Mouse (Mus musculus): ENCODE results near the gene Adarb1.
A peak's percentile ranks its signal among the peaks of the same experiment; 100 is the strongest.

Adarb1 gene

DNA sequence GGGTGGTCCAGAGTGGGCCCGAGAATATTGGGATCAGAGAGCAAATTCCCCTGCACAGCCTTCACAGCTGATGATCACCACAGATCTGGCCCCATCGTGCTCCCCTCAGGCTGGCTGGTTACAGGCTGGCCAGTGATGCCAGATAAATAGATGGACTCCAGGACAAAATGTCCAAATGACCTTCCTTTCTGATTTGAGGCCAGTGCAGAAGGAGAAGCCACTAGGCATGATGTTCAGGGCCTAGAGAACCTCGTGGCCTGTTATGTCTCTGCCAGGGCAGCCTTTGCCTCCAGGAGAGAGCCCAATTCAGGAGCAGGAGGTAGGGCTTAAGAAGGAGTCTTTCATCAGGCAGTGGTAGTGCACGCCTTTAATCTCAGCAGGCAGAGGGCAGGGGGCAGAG, 17.3 kb upstream of the Adarb1 start:
- DNase-seq (ENCODE audit: low read depth, low spot score), result no peak

DNA sequence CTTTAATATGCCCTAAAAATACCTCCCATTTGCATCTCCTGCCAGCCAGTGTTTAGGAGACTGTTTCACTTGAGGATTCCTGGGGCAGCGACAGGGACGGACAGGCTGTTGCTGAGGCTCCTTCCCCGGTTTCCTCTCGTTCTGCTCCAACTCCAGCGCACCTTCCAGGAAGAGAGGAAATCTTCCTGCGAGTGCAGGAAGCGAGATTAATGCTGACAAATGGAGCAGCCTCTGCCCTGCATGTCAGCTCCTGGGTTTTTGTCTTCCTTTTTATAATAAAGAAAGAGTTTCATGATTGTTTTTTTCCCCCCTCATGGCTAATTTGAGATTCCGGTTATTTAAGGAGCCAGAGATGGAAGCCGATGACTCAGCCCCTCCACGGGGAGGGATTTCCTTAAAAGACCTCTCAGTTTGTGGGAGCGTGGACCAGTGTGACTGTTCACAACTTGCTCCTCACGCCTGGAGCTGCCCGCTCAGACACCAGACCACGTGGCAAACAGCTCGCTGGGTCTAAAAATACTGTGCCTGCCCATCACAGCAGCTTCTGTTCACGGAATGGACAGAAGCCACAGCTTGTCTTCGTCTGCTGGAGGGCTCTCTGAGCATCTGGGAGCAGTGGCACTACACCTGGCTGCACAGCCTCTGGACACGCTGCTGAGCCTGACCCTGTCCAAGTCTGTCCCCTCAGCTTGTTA, 16.5 kb upstream of the Adarb1 start:
- no peak for DNase-seq (ENCODE audit: low read depth, low spot score)

DNA sequence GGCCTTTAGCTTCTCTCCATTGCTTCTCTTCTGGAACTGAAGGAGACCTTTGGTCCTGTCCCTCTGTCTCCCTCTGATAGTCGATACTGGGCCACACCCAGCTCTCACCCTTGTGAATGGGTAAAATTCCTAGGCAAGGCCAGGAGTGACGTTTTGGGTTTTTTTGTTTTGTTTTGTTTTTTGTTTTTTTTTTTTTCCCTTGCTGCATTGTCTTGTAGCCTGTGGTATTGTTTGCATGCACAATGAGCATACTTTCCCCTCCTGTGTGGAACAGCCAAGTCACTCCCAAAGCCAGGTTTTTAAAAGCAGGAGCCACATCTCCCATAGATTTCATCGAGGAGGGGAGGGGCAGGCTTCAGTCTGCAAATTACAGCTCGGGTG, 16.0 kb upstream of the Adarb1 start:
- peak; percentile 62 for DNase-seq (ENCODE audit: low read depth, low spot score)

DNA sequence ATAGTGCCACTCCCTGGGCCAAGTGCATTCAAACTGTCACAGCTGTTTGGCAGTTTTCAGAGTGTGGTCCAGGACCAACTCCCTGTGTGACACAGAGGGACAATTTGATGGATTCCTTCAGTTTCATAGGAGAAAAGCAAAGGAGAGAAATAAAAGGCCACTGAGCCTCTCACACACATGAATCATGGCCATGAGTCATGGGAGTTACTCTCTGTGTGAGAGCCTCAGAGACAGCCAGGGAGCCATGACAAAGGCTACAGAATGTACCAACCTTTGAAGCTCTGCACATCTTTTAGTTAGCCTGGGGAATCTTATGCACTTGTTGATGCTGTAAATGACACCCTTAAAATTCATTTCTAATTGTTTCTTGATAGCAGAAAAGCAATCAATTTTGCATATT, 12.7 kb upstream of the Adarb1 start:
- DNase-seq (ENCODE audit: low read depth, low spot score), result no peak

DNA sequence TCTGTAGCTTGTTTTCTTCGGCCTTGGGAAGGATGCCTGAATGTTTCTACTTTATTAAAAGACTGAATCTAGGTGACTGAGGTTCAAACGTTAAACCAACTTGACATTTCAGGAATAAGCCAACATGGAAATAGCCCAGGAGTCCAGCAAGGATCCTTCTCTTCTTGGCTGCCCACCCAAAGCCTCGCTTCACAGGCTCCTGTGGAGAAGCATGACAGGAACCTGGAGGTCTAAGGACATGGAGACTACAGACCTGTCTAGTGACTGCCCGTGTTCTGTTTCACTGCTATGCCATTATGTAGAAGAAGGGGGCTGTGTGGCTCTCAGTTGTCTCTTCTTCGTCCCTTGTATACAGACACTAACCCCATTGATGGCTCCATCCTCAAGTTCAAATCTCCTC, 11.9 kb upstream of the Adarb1 start:
- DNase-seq (ENCODE audit: low read depth, low spot score), result no peak

DNA sequence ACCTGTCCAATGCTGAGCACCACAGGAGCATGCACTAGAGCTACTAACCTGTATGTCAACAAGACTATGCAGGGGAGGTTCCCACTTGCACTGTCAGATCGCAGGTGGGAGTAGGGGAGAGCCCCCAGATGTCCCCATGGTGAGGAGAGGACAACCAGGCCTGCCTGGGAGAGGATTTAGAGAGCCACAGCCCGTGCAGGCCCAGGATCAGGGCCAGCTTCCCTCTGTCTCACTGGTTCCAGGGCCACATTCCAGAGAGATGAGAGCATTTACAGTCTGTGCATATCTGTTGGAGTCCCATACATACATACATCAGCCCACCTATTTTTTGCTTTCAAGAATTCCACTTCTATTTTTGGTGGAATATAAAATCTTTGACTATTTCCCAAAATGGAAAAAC, 9.5 kb upstream of the Adarb1 start:
- no peak for DNase-seq (ENCODE audit: low read depth, low spot score)

DNA sequence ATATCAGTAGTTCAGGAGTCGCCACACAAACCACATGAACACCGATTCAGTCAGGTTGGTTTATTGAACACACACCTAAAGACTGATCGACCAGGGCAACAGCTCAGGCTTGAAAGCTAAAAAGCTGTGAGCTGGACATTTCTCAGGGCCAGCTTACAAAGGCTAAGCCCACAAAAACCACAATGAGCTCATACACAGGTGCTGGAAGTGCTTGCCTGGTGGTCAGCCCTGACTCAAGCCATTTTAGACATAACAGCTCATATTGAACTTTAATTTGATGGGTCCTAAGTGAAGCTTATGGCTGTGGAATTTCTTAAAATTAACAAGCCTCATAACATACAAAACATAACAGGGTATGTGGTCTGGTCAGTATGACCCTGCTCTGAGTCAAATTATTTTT, 2.1 kb upstream of the Adarb1 start:
- no peak for DNase-seq (ENCODE audit: low read depth, low spot score)

DNA sequence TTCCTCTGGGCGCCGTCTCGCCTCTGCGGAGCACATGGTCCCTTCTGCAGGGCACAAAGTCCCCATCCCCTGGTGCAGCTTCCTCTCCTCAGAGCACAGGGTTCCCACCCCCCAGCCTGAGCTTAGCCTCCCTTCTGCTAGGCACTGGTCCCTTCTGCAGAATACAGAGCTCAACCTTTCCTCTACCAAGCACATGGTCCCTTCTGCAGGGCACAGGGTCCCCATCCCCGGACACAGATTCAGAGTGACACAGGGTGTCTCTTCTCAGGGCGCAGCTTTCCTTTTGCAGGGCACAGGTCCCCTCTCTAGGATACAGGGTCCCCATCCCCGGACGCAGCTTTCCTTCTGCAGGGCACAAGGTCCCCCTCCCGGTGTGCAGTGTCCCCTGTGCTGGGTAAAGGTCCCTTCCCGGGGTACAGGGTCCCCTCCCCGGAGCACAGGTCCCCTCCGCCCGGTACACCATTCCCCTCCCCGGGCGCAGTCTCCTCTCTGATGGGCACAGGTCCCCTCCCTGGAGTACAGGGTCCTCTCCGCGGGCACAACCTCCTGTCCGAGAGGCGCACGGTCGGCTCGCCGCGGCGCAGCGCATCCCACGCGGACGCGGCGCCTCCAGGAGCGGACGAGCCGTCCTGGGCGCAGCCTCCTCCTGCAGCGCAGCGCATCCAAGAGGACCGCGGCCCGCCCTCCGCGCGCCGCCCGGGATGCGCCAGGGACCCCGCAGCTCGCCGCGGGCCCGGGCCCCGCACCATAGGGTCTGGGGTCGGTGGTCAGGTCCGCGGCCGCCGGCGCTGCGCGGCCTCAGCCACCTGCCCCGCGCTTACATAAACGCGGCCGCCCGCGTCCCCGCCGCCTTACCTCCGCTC, 599 bp downstream of the Adarb1 start:
- peak; percentile 42 for DNase-seq (ENCODE audit: low read depth, low spot score)

DNA sequence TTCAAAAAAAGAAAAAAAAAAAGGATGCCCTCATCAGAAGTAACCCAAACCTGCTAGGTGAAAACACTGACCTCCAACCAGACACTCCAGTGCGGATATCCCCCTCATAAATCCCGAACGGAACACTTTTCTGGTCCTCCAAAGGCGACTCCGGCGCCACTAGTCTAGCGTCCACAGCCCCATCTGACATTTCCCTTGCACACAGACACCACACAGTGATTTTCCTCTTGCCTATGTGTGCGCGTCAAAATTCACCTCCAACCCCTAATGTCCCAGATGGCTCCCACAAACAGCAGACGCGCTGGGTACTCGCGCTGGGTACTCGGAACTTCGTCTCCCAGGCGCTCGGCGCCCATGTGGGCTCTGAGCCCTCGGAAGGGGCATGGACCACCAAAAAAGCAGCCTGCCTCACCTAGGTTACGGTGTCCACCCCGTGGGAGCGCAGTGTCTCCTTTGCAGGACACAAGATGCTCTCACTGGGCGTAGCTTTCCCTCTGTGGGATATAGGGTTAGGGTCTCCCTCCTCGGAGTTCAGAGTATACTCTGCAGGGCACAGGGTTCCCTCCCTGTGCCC, 1.3 kb downstream of the Adarb1 start:
- DNase-seq (ENCODE audit: low read depth, low spot score), result peak; percentile 13

DNA sequence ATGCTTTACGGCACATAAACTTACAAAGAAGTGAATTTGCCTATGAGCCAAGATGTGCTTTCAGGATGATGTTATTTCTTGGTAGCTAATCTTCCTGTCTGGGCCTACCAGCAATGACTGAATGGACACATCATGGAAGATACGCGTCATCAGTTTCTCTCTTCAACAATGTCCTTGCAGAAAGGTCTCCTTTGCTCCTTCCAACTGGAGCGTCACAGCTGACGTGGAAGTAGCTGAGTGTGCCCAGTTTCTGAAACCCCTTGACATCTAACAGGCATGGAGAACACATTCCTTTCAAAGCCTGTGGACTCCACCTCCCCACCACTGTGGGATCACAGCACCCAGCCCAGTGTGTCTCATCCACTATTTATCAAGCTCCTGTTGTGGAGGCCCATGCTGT, 2.2 kb downstream of the Adarb1 start:
- no peak for DNase-seq (ENCODE audit: low read depth, low spot score)

DNA sequence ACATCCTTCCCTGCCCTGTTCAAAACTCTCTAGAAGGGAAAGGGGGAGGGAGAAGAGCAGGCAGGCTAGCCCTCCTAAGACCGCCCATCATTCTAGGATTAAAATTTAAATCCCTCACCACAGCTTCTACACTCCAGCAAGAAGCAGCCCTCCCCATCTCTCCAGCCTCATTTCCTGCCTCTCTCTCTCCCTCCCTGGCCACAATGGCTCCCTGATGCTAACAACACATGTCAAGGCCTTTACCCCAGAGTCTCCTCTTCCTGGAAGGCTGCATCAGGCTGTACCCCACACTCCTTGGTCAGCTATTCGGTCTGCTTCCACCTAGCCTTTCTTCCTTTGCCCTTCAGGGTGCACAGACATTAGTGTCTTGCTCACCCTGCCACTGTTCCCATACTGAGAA, 4.3 kb downstream of the Adarb1 start:
- no peak for DNase-seq (ENCODE audit: low read depth, low spot score)

DNA sequence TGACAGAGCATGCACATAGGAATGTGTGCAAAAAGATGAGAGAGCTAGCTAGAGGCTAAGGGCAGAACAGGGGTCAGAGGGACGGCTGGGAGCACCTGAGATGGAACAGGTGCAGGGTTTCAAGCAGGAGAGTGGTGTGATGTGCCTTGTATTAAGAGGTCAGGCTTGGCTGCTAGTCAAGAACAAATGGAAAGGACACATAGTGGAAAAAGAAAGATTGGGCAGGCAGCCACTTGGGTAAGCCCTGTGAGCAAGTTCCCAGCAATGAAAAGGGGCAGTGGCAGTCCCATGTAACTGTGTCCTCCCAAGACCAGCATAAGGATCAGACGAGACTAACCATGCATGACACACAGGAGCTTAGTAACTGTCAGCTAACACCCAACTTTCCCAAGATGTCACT, 8.9 kb downstream of the Adarb1 start:
- DNase-seq (ENCODE audit: low read depth, low spot score), result no peak

DNA sequence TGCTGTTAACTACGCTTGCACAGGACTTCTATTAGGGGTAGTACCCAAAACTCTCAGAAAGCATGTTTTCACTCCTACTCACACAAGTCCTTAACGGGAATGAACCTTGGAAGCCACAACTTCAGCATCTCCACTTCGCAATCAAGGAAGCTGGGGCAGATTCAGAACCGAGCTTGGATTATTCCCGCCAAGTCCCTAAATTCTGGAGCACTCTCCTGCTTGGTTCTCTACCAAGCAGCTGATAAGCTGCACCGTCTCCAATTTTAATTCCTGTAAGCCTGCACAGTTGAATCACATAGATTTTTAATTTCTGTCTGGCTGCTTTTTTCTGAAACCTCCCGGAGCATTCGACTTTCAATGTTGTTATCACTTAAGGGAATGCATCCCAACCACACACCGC, 9.8 kb downstream of the Adarb1 start:
- no peak for DNase-seq (ENCODE audit: low read depth, low spot score)

DNA sequence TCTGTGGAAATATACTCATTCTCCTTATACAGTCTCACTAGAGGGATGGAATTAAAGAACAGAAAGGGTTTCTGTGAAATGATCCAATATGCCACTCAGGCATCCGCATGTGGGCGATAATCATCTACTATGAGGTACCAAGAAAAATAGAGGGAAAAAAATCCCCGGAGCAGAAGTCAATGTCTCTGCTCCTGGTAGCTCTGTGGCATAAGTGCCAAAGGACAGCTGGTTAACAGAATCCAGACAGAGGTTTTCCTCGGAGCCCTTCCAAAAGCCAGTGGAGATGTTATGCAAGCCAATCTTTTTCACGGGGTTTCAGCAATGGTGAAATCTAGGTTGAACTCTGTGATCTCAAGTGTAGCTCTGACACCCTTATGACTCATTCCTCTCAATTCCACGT, 11.6 kb downstream of the Adarb1 start:
- no peak for DNase-seq (ENCODE audit: low read depth, low spot score)

DNA sequence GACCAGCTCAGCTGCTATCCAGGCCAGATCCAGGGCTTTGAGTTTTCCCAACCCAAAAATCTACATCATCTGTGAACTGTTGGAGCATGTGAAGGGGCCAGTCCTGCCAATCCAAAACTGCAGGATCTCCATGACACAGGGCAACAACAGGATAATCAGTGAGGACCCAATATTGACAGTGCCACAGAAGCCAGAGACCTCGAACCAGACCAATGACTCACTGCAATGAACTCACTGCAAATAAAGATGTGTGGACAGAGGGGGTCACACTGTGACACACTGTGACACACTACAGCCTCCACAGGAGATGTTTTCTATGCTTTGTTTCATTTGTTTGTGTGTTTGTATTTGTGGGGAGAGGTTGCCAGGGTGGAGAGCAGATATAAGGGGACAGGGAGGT, 15.6 kb downstream of the Adarb1 start:
- DNase-seq (ENCODE audit: low read depth, low spot score), result no peak

DNA sequence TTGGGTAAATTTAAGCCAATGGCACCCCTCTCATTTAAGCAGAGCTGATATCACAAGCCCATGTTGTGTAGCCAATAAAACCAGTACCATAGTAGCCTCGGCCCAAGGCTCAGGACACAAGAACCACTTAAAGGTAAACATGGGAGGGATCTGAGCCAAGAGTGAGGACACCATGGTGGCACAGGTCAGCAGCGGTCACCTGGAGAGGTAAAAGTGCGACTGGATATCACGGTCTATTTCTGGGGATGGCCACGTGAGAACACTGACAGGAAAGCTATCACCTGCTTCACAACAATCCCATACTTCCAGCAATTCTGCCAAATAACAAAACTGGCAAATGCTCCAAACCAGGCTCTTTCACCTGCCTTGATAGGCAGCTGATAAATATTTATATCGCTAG, 17.0 kb downstream of the Adarb1 start:
- no peak for DNase-seq (ENCODE audit: low read depth, low spot score)

DNA sequence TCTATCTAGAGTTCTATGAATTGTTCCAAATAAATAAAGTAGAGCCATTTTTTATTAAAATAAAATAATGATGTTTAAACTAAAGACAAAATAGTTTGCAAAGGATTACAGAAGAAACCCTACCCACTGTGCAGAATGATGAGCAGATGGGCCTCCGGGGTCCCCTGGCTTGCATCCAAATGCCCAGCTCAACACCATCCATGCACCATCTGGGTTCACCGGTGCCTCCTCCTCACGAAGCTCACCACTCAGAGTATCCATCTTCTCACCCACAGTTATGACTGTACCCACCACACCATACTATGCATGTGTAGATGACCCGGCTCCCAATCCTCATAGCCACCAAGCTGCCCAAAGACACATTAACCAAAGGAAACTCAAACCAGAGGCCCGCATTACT, 18.1 kb downstream of the Adarb1 start:
- DNase-seq (ENCODE audit: low read depth, low spot score), result no peak

DNA sequence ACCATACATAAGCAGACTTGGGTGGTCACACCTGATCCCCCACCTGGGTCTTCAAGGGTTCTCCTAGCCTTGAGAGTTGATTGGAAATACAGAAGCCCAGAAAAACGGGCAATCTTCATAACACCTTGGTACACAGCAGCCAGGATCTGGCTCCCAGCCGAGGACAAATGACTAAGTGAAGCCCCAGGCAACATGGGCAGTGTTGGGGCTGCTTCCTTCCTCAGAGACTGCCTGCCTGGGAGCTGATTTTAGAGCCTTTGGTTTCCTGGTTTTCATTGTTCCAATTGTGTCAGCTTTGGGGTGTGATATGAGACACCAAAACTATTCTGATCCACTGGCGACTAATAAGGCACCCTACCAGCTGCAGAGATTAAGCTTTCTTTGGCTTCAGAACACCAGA, 20.0 kb downstream of the Adarb1 start:
- no peak for DNase-seq (ENCODE audit: low read depth, low spot score)

DNA sequence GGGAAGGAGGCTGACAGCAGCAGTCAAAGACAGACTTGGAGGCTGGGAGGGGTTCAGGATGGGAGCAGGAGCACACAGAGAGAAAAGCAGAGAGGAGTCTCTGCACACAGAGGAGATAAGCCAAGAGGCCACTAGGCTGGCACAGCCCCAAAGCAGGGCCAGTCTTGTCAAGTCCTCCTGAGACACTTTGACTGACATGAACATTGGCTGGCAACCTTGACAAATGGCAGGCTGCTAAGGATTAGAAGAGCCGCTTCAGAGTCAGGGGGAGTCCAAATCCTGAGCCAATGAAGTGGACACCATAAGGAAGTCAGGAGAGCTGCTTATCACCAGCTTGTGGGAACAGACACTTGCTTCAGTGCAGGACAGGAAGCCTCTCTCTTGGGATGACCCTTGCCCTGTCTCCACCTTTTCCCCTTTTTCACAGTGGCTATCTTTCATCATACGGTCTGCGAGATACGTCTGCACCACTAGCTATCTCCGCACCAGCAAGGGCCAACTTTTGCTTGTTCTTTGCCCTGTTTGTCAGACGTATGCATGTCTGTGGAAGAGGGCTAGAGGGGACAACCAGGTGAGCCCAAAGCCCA, 20.9 kb downstream of the Adarb1 start:
- DNase-seq (ENCODE audit: low read depth, low spot score), result no peak

DNA sequence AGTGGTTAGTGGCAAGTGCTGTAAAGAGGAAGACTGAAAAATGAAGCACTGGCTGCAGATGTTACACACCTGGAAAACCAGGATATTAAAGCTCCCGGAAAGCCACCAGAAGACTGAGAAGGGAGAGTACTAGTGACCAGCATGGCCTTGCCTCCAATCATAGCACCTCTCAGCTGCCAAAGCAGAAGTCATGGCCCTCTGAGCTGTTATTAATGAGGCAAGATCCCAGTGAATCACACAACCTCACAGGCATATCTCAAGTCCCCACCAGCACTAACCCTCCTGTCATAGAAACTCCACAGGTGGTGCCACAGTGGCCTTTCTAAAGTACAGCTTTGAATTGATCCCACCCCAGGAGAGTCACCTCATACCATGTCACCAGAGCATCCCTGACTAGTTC, 22.1 kb downstream of the Adarb1 start:
- DNase-seq (ENCODE audit: low read depth, low spot score), result no peak

DNA sequence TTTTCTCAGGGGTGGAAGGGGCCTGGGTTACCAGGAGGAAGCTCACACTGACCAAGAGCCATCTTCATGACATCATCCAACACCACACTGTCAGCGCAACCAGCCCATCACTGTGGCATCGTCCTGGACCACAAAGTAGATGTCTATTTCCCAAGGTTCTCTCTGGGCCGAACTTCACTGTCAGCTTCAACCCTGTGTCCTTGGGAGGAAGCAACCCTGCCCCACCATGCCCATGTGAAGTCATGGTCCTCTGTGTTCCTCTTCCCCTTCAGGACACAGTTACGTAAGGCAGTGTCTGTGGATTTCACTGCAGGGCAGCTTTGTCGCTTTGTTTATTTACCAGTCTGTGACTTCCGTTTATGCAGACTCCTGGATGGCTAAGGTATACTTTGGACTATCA, 27.0 kb downstream of the Adarb1 start:
- no peak for DNase-seq (ENCODE audit: low read depth, low spot score)

DNA sequence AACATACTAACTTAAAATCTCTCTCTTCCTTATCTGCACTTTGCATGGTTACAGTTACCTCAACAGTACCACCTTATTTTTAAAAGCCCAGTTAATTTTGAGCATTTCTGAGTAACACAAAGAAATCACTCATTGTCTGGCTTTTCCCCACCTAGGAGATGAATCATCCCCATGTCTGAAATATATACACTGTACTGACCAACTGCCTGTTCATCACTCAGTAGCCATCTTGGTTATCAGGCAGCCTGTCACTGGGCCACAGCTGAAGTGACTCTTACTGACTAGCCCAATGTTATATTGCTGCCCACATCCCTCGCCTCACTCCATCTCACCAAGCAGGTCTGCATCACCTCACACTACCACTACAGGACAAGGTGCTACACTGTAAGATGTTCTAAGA, 30.5 kb downstream of the Adarb1 start:
- DNase-seq (ENCODE audit: low read depth, low spot score), result no peak

DNA sequence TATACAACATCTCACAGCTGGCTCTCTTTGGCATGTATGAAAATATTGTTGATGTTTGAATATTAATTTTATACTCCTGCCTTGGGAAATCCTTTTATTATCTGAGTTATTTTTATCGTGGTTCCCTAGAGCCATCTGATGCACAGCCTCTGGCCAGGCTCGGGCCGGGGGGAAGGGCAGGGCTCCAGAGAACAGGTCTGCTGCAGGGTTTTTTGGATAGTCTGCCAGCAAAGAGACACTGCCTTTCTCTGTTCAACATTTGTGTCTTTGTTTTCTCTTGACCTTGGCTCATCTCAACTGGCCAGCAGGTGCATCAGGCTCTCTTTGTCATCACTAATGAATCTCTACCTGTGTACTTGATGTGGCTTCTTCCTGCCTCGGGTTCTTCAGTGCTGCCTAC, 32.3 kb downstream of the Adarb1 start:
- DNase-seq (ENCODE audit: low read depth, low spot score), result no peak
